Mouse (Mus musculus) hindbrain, postnatal 0 days (tissue): ENCODE measurements around the gene Car9. TPM values are rescaled to one million over a fixed set of nuclear protein-coding genes. Genes with fewer than 3 reads are reported as not detected.

Source experiments
- ATAC-seq: fragments of 200-750 bp; cut with Nextera tagmentation; 2 replicates; pipeline ENCODE4 v1.8.0; 2017; ENCODE audit warnings: mild to moderate bottlenecking, moderate TSS enrichment, moderate library complexity
- DNase-seq: peaks from one replicate; pipeline ENCODE4 v3.0.0-alpha.2; 2015; ENCODE audit warnings: low spot score
- H3K27ac ChIP-seq: fragments of 300-500 bp; sonication (generic); 2 replicates; pipeline ENCODE4 v1.5.1; 2014; ENCODE audit warnings: mild to moderate bottlenecking
- H3K27me3 ChIP-seq: fragments of 300-500 bp; sonication (generic); 2 replicates; pipeline ENCODE4 v1.6.1; 2014; ENCODE audit warnings: low read length, mixed read lengths; ENCODE audit not compliant: insufficient read depth
- H3K36me3 ChIP-seq: fragments of 300-500 bp; sonication (generic); 2 replicates; pipeline ENCODE4 v1.6.1; 2014; ENCODE audit warnings: low read length, mixed read lengths; ENCODE audit not compliant: insufficient read depth
- H3K4me1 ChIP-seq: fragments of 300-500 bp; sonication (generic); 2 replicates; pipeline ENCODE4 v1.6.1; 2014; ENCODE audit warnings: antibody characterized with exemption, low read length, mixed read lengths; ENCODE audit not compliant: insufficient read depth
- H3K4me2 ChIP-seq: fragments of 300-500 bp; sonication (generic); 2 replicates; pipeline ENCODE4 v1.6.1; 2014; ENCODE audit warnings: low read depth, mild to moderate bottlenecking, low read length, moderate library complexity, mixed read lengths
- H3K4me3 ChIP-seq: fragments of 300-500 bp; sonication (generic); 2 replicates; pipeline ENCODE4 v1.5.1; 2014; ENCODE audit warnings: low read length
- H3K9ac ChIP-seq: fragments of 300-500 bp; sonication (generic); replicated peaks from 2 replicates; pipeline ENCODE4 v1.6.1; 2014; ENCODE audit warnings: mild to moderate bottlenecking, low read length, moderate library complexity, mixed read lengths
- H3K9me3 ChIP-seq: fragments of 300-500 bp; sonication (generic); 2 replicates; pipeline ENCODE4 v1.6.1; 2016; ENCODE audit warnings: low read length, mixed read lengths
- CTCF ChIP-seq: IDR thresholded peaks from 2 replicates; pipeline ENCODE4 v1.5.1; 2016; ENCODE audit warnings: antibody characterized with exemption, control low read depth, low read depth
- WGBS: fragments of 180-500 bp; shearing (Covaris S2); extraction: QIAGEN DNeasy Blood & Tissue Kit; methylation state at CpG from one replicate; pipeline ENCODE4 v1.1.7; 2014; 5-methylcytosine and 5-hydroxymethylcytosine counted together
- polyA plus RNA-seq: library from polyadenylated mRNA; unstranded; fragments of >200 nt; fragmentation: Nextera tagmentation; extraction: Ambion mirVana; gene quantifications from 2 replicates; pipeline ENCODE4 v1.2.1, GENCODE M21; 2015
- total RNA-seq: library from RNA; depleted of rRNA; stranded (reverse); fragments of >200 nt; gene quantifications from 2 replicates; pipeline ENCODE4 v1.2.3, GENCODE M21; 2014

The Car9 gene
- total and polyA plus RNA-seq, 2 experiments from 2014 or later: 0.26 to 0.50 TPM

DNA sequence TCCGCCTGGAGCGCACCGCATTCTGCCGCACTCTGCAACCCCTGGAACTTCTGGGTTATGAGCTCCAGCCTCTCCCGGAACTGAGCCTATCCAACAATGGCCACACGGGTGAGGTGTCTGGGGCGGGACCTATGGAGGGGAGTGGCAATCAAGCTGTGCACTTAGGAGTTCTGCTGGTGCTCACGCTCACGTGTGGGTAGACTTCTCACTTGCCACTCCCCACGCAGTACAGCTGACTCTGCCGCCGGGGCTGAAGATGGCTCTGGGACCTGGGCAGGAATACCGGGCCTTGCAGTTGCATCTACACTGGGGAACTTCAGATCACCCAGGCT lies 1.9 kb downstream of the Car9 start:
- DNase-seq (no peak), ATAC-seq (peak; percentile 34; the same call in 1 of the 2 replicates)
- 9% methylated on average over 13 of the region's 13 CpGs for WGBS
- H3K27ac ChIP-seq: no peak overlapping the region
- H3K4me3 ChIP-seq: peak overlapping the region; percentile 21
- no peak for TF ChIP-seq CTCF
- no peak overlapping the region for H3K9ac ChIP-seq
- peak overlapping the region; percentile 53 for H3K4me2 ChIP-seq
- H3K36me3 ChIP-seq: no peaks in the 10 kb centered on the region
- H3K4me1 ChIP-seq: peaks cover 7% of the 10 kb centered on the region; the same call in 1 of the 2 replicates
- H3K9me3 ChIP-seq: no peaks in the 10 kb centered on the region
- 0 out of 2 replicates have a peak, but pooled peaks cover 4% of the 10 kb centered on the region for H3K27me3 ChIP-seq

DNA sequence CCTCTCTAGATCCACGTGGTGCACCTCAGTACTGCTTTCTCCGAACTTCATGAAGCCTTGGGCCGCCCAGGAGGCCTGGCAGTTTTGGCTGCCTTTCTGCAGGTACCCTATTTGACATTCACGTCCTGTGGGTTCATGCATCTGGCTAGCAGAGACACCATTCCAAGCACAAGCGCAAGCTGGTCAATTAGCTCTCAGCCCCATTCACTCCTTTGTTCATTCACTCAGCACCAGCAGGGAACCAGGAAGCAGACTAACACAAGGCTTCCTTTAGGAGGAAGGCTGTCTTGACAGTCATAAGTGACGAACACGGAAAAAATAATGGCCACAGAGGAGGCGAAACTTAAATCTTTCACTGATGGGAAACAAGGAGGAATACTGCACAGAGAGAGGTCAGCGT lies 2.3 kb downstream of the Car9 start:
- H3K9ac ChIP-seq: no peak overlapping the region
- H3K27ac ChIP-seq: no peak overlapping the region
- TF ChIP-seq CTCF: no peak
- peaks cover 7% of the 10 kb centered on the region; the same call in 1 of the 2 replicates for H3K4me1 ChIP-seq
- H3K4me3 ChIP-seq: no peak overlapping the region; the same call in 1 of the 2 replicates
- DNase-seq (no peak), ATAC-seq (no peak)
- H3K36me3 ChIP-seq: no peaks in the 10 kb centered on the region
- peak overlapping the region; percentile 53 for H3K4me2 ChIP-seq
- 17% methylated on average over 9 of the region's 9 CpGs for WGBS
- no peaks in the 10 kb centered on the region for H3K9me3 ChIP-seq
- 0 out of 2 replicates have a peak, but pooled peaks cover 4% of the 10 kb centered on the region for H3K27me3 ChIP-seq

DNA sequence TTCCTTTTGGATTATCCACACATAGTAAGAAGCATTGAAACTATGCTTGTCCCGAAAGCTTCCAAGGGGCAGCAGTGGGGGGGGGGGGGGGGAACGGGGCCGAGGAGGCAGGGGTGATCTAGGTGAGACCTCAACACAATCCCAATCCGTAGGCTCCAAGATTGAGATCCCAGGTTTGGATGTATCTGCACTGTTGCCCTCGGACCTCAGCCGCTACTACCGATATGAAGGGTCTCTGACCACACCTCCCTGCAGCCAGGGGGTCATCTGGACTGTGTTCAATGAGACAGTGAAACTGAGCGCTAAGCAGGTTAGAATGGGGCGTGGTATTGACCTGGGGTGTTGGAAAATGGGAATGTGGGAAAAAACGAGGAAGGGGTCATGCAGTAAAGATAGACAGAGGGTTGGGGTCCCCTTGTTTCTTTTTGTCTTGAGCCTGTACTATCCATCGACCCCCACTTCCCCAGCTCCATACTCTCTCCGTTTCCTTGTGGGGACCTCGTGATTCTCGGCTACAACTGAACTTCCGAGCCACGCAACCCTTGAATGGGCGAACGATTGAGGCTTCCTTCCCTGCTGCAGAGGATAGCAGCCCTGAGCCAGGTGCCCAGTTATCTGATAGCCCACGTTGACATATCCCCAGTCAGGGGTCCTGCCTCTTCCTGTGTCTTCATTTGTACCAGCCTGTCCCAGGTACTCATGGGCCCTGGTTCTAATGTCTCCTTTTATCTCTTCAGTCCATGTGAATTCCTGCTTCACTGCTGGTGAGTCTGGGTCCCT lies 5.1 kb downstream of the Car9 start:
- Histone ChIP-seq H3K4me1 (peaks cover 7% of the 10 kb centered on the region; the same call in 1 of the 2 replicates), H3K4me3 (no peak overlapping the region), H3K27me3 (0 out of 2 replicates have a peak, but pooled peaks cover 4% of the 10 kb centered on the region), H3K9me3 (no peaks in the 10 kb centered on the region), H3K9ac (no peak overlapping the region), H3K4me2 (no peak overlapping the region), H3K36me3 (no peaks in the 10 kb centered on the region), H3K27ac (no peak overlapping the region)
- ATAC-seq: no peak
- 79% methylated on average over 19 of the region's 19 CpGs for WGBS
- no peak for DNase-seq
- TF ChIP-seq CTCF: no peak

DNA sequence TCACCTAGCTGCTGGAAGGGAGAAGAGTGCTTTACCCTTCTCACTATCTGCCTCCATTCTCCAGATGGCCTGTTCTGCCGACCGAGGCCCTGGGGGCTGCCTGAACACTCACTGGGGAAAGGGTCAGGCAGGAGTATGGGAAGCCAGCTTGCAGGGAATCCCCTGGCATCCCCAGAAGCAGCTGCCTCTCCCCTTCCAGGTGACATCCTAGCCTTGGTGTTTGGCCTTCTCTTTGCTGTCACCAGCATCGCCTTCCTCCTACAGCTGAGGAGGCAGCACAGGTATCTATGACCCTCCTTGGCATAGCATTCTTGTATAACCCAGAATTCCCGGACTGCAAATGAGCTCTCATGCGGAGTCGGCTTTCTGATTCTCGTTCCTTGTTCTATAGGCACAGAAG lies 5.9 kb downstream of the Car9 start:
- ATAC-seq: no peak
- Histone ChIP-seq H3K9ac (no peak overlapping the region), H3K27me3 (0 out of 2 replicates have a peak, but pooled peaks cover 4% of the 10 kb centered on the region), H3K36me3 (no peaks in the 10 kb centered on the region), H3K27ac (no peak overlapping the region), H3K9me3 (no peaks in the 10 kb centered on the region), H3K4me2 (no peak overlapping the region), H3K4me1 (peaks cover 7% of the 10 kb centered on the region; the same call in 1 of the 2 replicates), H3K4me3 (no peak overlapping the region)
- DNase-seq: no peak
- TF ChIP-seq CTCF: no peak
- 70% methylated on average over 7 of the region's 7 CpGs for WGBS

DNA sequence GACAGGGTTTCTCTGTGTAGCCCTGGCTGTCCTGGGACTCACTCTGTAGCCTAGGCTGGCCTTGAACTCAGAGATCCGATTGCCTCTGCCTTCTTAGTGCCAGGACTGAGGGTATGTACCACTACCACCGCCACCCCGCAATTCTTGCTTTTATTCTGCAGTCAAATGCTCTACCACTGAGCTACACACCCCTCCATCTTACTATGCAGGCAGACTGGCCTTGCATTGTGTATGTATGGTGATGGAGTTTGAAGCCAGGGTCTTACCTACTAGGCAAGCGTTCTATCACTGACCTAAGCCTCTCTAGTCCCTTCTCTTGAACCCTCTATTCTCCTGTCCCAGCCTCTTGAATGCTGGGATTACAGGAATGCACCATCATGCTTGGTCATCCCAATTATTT lies 6.5 kb downstream of the Car9 start:
- no peaks in the 10 kb centered on the region for H3K9me3 ChIP-seq
- no peaks in the 10 kb centered on the region for H3K36me3 ChIP-seq
- no peak for TF ChIP-seq CTCF
- H3K9ac ChIP-seq: no peak overlapping the region
- ATAC-seq (no peak), DNase-seq (no peak)
- no peak overlapping the region for H3K27ac ChIP-seq
- H3K4me2 ChIP-seq: no peak overlapping the region
- 91% methylated on average over 4 of the region's 4 CpGs for WGBS
- peaks cover 7% of the 10 kb centered on the region; the same call in 1 of the 2 replicates for H3K4me1 ChIP-seq
- H3K27me3 ChIP-seq: 0 out of 2 replicates have a peak, but pooled peaks cover 4% of the 10 kb centered on the region
- no peak overlapping the region for H3K4me3 ChIP-seq

DNA sequence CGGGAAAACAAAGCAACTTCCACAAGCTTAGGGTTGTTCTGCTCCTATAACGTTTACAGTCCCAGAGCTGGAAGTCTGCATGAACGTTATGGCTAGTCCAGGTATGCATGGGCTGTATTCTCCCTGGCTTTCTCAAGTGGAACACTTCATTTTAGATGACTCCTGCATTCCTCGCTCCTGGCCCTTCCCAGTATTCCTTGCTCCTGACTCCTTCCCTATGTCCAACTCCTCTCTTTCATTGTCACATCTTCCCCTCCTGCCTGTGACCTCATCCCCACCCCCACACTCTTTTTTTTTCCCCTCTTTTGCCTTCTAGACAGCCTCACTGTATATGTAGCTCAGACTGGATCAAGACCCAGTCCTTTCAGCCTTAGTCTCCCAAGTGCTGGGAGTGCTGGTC lies 7.0 kb downstream of the Car9 start:
- Histone ChIP-seq H3K9ac (no peak overlapping the region), H3K27ac (no peak overlapping the region), H3K4me1 (0 out of 2 replicates have a peak, but pooled peaks cover 3% of the 10 kb centered on the region), H3K9me3 (no peaks in the 10 kb centered on the region), H3K27me3 (0 out of 2 replicates have a peak, but pooled peaks cover 4% of the 10 kb centered on the region), H3K4me2 (no peak overlapping the region), H3K4me3 (no peak overlapping the region), H3K36me3 (no peaks in the 10 kb centered on the region)
- ATAC-seq (no peak), DNase-seq (no peak)
- no peak for TF ChIP-seq CTCF
- WGBS: 85% methylated on average over 4 of the region's 4 CpGs
